Mouse (Mus musculus): Measurements from ENCODE around the gene Pacs2.
A peak's percentile ranks its signal among the peaks of the same experiment; 100 is the strongest.

Pacs2 gene

GRCm38 (mm10) chr12:113097040-113097439 is 82.7 kb downstream of the Pacs2 start:
- DNase-seq, result no peak

GRCm38 (mm10) chr12:113097749-113098281 is 83.5 kb downstream of the Pacs2 start, which contains the start of gene Mta1:
Gene Mta1 (plus strand): TSS chr12:113098278.
- peak; percentile 39 to 55 for DNase-seq

- DNase-seq, result peak; percentile 18 to 48
Measured at GRCm38 (mm10) chr12:113098530-113099151, 84.3 kb downstream of the Pacs2 start.

- peak in 1 of 2 experiments; percentile 13 for DNase-seq
Measured at GRCm38 (mm10) chr12:113099470-113100237, 85.3 kb downstream of the Pacs2 start.

GRCm38 (mm10) chr12:113100448-113101076 is 86.3 kb downstream of the Pacs2 start:
- DNase-seq, result no peak

- no peak for DNase-seq
Measured at GRCm38 (mm10) chr12:113101251-113101960, 87.1 kb downstream of the Pacs2 start.

GRCm38 (mm10) chr12:113102461-113102860 is 88.2 kb downstream of the Pacs2 start:
- DNase-seq, result peak; percentile 79 to 81

GRCm38 (mm10) chr12:113103846-113104451 is 89.6 kb downstream of the Pacs2 start:
- DNase-seq, result peak; percentile 38 to 44

- DNase-seq, result no peak
Measured at GRCm38 (mm10) chr12:113106386-113106785, 92.1 kb downstream of the Pacs2 start.

- no peak for DNase-seq
Measured at GRCm38 (mm10) chr12:113107431-113108124, 93.3 kb downstream of the Pacs2 start.

GRCm38 (mm10) chr12:113108528-113109283 is 94.4 kb downstream of the Pacs2 start:
- no peak for DNase-seq

- no peak for DNase-seq
Measured at GRCm38 (mm10) chr12:113109801-113110200, 95.5 kb downstream of the Pacs2 start.

- DNase-seq, result no peak
Measured at GRCm38 (mm10) chr12:113114141-113114540, 99.8 kb downstream of the Pacs2 start.

GRCm38 (mm10) chr12:113114856-113115538 is 100.7 kb downstream of the Pacs2 start:
- no peak for DNase-seq

- peak; percentile 84 to 85 for DNase-seq
Measured at GRCm38 (mm10) chr12:113119516-113120410, 105.5 kb downstream of the Pacs2 start.

All from B cell, adult 2 months (primary cell).